Mouse (Mus musculus) left cerebral cortex, adult 9 months (tissue): ENCODE measurements around the gene Vmn1r60.
"Not testable (repeated sequence)": the region's sequence is repeated elsewhere in the genome, so short reads cannot be mapped to it uniquely, and the experiment has no call there.

Source experiments
- DNase-seq, 2 experiments: peaks; one replicate each; pipeline ENCODE4 v3.0.0; 2022; ENCODE audit warnings: low spot score in 2 of 2

Vmn1r60 gene

DNA sequence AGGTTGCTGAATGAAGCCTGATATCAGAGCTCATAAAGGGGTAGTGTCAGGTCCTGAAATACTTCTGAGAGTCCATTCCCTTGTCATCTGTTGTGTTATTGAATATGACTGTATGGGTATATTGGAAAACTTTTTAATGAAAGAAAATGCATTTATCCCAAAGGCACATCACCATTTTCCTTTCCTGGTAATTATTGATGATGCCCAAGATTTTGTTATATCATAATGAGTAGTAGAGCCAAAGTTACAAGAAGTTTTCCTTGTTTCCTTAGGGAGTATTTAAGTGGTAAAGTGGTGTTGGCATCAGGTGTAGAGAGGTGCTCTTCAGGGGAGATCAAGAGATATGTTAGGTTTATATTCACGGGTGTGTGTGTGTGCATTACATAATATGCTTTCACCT lies at the start of gene Vmn1r60:
TSS of gene Vmn1r60 (minus strand) at position 101 of the 400 bp plus-strand sequence.
- not testable (repeated sequence) for DNase-seq

GRCm38 (mm10) chr7:5540770-5541436 lies 6.2 kb downstream of the Vmn1r60 start:
- DNase-seq: not testable (repeated sequence)

DNA sequence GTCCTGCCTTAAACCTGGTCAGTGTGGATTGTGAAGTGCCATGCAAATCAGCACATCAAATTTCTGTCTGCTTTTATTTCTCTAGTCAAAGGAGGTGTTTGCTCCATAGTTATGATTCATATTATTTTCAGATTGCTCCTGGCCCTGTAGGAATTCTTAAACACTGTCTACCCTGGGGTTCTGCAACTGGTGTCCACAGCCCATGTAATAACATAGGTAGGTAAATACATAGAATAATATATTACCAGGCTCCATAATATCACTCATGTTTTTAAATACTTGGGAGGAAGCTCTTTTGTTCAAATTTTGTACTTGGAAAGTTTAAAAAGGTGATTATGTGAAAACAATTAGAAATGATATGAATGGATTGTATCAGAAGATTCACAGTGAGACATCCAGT lies 53.3 kb downstream of the Vmn1r60 start, which contains the start of gene Vmn2r28:
TSS of gene Vmn2r28 (minus strand) at position 101 of the 400 bp plus-strand sequence.
- not testable (repeated sequence) for DNase-seq
